In the genomic region with DNA sequence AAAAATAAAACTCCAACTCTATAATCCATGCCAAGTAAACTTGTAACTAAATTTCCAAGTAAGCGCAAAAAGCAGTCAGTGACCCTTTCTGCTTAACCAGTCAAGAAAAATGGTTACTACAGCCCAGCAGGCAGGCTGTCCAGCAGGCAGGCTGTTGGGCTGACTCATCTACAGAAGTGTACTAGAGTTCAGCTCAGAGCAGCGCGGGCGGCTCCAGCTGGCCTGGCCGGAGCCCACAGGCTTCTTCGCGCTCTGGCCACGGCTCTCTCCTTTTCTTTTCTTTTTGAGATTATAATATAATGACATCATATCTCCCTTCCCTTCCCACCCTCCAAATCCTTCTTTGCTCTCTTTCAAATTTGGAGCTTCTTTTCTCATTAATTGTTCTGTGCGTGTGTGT, we compare ENCODE assay signal across 11 mouse cellular contexts. TPM values are rescaled to one million over a fixed set of nuclear protein-coding genes. Genes with fewer than 3 reads are reported as not detected.
A peak's percentile ranks its signal among the peaks of the same experiment; 100 is the strongest.
DNase-seq lines count a peak whose midpoint lies in the region; ATAC-seq lines count a peak whose summit lies in the region.
"Had no signal": no experiment of that assay in that cellular context is flagged by ENCODE, and none has a peak within 500 bp of the region (broad histone marks: within the 10 kb centered on the region; RNA-seq: fewer than 3 reads in every experiment).

No protein-coding gene starts in this region.

- peak; percentile 42 for DNase-seq in kidney, postnatal 10 days
- DNase-seq in kidney, postnatal 25 days, result no peak
- DNase-seq in adipocyte (ENCODE audit: low spot score), result peak; percentile 11
- DNase-seq in gastrocnemius, postnatal 25 days, result peak; percentile 46
- DNase-seq in skeletal muscle tissue, adult 2 months (ENCODE audit: low read depth, low spot score), result peak; percentile 38
- DNase-seq: cerebellum, adult 9-11 months had no signal

- ATAC-seq in megakaryocyte progenitor cell, adult 5-6 weeks (replicated peaks; ENCODE audit: poor library complexity), result no peak
- ATAC-seq in CD4-positive, CD25-positive, alpha-beta regulatory T cell, adult 4 months, result no peak

RNA-seq across cellular contexts. Expression of a gene that starts 40.8 kb away (rescaled TPM):
- total RNA-seq in gastrocnemius, postnatal 25 days (2021), result not detected
- total RNA-seq in megakaryocyte progenitor cell, adult 5-6 weeks (2015), result not detected in 2 replicates
- total RNA-seq in megakaryocyte progenitor cell, adult 5-6 weeks (2017), result not detected in 2 replicates
- not detected for polyA plus RNA-seq in CD4-positive, CD25-positive, alpha-beta regulatory T cell, adult 4 months (2017; shearing (Covaris generic))
- total RNA-seq: layer of hippocampus, postnatal 10 days had no signal
- polyA plus RNA-seq: hindbrain, embryonic 15.5 days; limb, embryonic 14.5 days had no signal

Comparison
In these comparisons a context has a peak if more than half of its experiments do, and no peak if none do; other contexts are left out.
1. DNase-seq: peak in kidney, postnatal 10 days (single experiment), adipocyte (single experiment), gastrocnemius, postnatal 25 days (single experiment) and skeletal muscle tissue, adult 2 months (single experiment); none in kidney, postnatal 25 days (0 of 2).